In genomic region chr6:60924676-60925075, GRCm38 (mm10) we compare ENCODE assay signal across 4 mouse cellular contexts. TPM values are rescaled to one million over a fixed set of nuclear protein-coding genes. Genes with fewer than 3 reads are reported as not detected.
"Had no signal": no experiment of that assay in that cellular context is flagged by ENCODE, and none has a peak within 500 bp of the region (broad histone marks: within the 10 kb centered on the region; RNA-seq: fewer than 3 reads in every experiment).

Mmrn1 (plus strand) TSS chr6:60924976.

RNA-seq across cellular contexts. Expression of gene Mmrn1, which starts in this region (rescaled TPM):
- total RNA-seq: layer of hippocampus, adult 18-20 months; layer of hippocampus, adult 2 months; layer of hippocampus, postnatal 36 days had no signal
- polyA plus RNA-seq: inflammation-experienced regulatory T-cells, adult 6 months had no signal
